Mouse (Mus musculus) embryonic facial prominence, embryonic 14.5 days (tissue): Measurements from ENCODE around the gene Parp3. TPM values are rescaled to one million over a fixed set of nuclear protein-coding genes. Genes with fewer than 3 reads are reported as not detected.

Experiments used
- ATAC-seq: fragments of 200-750 bp; cut with Nextera tagmentation; 2 replicates; pipeline ENCODE4 v1.8.0; 2017; ENCODE audit warnings: low read depth, moderate number of reproducible peaks, moderate TSS enrichment
- DNase-seq: peaks from one replicate; pipeline ENCODE4 v3.0.0-alpha.2; 2015; ENCODE audit warnings: low spot score
- H3K27ac ChIP-seq: fragments of 300-500 bp; sonication (generic); replicated peaks from 2 replicates; pipeline ENCODE4 v1.5.1; 2014; ENCODE audit warnings: low read depth, mild to moderate bottlenecking, low read length, moderate library complexity
- H3K27me3 ChIP-seq: fragments of 300-500 bp; sonication (generic); replicated peaks from 2 replicates; pipeline ENCODE4 v1.6.1; 2014; ENCODE audit warnings: low read length; ENCODE audit not compliant: control insufficient read depth, insufficient read depth
- H3K36me3 ChIP-seq: fragments of 300-500 bp; sonication (generic); 2 replicates; pipeline ENCODE4 v1.6.1; 2014; ENCODE audit warnings: low read length, mixed read lengths; ENCODE audit not compliant: control insufficient read depth, insufficient read depth
- H3K4me1 ChIP-seq: fragments of 300-500 bp; sonication (generic); 2 replicates; pipeline ENCODE4 v1.6.1; 2014; ENCODE audit warnings: antibody characterized with exemption, low read length; ENCODE audit not compliant: control insufficient read depth, insufficient read depth
- H3K4me2 ChIP-seq: fragments of 300-500 bp; sonication (generic); 2 replicates; pipeline ENCODE4 v1.6.1; 2014; ENCODE audit warnings: low read depth, mild to moderate bottlenecking, low read length, moderate library complexity, mixed read lengths
- H3K4me3 ChIP-seq: fragments of 300-500 bp; sonication (generic); 2 replicates; pipeline ENCODE4 v1.5.1; 2014; ENCODE audit warnings: low read depth, mild to moderate bottlenecking, low read length
- H3K9ac ChIP-seq: fragments of 300-500 bp; sonication (generic); 2 replicates; pipeline ENCODE4 v1.6.1; 2014; ENCODE audit warnings: low read depth, mild to moderate bottlenecking, low read length, moderate library complexity, mixed read lengths
- H3K9me3 ChIP-seq: fragments of 300-500 bp; sonication (generic); 2 replicates; pipeline ENCODE4 v1.6.1; 2016; ENCODE audit warnings: low read length; ENCODE audit not compliant: control insufficient read depth
- WGBS: fragments of 180-500 bp; shearing (Covaris S2); extraction: QIAGEN DNeasy Blood & Tissue Kit; methylation state at CpG from one replicate; pipeline ENCODE4 v1.1.7; 2014; 5-methylcytosine and 5-hydroxymethylcytosine counted together
- polyA plus RNA-seq: library from polyadenylated mRNA; unstranded; fragments of >200 nt; fragmentation: Nextera tagmentation; extraction: Ambion mirVana; gene quantifications from 2 replicates; pipeline ENCODE4 v1.2.1, GENCODE M21; 2014

Parp3 gene
- polyA plus RNA-seq, 1 experiment from 2014 or later: 6.2 TPM

DNA sequence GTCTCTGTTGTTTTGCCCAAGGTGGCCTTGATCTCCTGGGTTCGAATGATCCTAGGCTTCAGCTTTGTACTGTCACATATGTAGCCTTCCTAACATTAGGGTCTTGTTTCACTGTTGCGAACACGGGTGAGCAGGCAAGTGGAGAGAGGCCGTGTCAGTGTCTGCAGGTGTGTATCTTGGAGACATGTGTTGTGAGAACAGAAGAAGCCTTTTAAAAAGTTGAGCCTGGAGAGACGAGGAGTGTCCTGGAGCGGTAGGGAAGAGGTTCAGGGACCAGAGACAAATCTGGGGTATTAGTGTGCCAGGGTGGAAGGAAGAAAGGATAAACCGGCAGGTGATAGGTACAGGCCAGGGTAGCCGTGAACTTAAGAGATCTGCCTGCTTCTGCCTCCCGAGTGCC lies 1.4 kb upstream of the Parp3 start:
- Histone ChIP-seq H3K27me3 (no peaks in the 10 kb centered on the region), H3K4me3 (peak overlapping the region; percentile 74), H3K4me2 (peak overlapping the region; percentile 92), H3K9me3 (no peaks in the 10 kb centered on the region), H3K27ac (no peak overlapping the region), H3K9ac (peak overlapping the region; percentile 72), H3K36me3 (peaks cover 30% of the 10 kb centered on the region), H3K4me1 (peaks cover 5% of the 10 kb centered on the region)
- DNase-seq: no peak
- 75% methylated on average over 9 of the region's 9 CpGs for whole genome bisulfite sequencing
- no peak for ATAC-seq

DNA sequence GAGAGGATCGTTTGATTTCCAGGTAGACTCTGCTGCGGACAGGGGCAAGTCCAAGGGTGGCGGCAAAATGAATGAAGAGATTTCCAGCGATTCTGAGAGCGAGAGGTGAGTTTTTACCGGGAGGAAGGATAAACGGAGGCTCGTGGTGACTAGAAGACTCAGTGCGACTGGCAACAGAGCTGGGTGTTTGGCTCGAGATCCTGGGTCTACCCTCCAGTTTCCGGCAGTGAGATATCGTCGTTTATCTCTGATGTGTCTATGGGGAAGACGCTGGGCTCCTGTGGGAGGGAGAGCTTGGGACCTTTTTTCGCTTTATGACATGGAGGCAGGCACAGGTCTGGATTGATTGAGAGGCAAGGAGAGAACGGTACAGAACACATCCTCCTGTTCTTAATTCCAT lies 900 bp upstream of the Parp3 start:
- 3% methylated on average over 16 of the region's 16 CpGs for WGBS

DNA sequence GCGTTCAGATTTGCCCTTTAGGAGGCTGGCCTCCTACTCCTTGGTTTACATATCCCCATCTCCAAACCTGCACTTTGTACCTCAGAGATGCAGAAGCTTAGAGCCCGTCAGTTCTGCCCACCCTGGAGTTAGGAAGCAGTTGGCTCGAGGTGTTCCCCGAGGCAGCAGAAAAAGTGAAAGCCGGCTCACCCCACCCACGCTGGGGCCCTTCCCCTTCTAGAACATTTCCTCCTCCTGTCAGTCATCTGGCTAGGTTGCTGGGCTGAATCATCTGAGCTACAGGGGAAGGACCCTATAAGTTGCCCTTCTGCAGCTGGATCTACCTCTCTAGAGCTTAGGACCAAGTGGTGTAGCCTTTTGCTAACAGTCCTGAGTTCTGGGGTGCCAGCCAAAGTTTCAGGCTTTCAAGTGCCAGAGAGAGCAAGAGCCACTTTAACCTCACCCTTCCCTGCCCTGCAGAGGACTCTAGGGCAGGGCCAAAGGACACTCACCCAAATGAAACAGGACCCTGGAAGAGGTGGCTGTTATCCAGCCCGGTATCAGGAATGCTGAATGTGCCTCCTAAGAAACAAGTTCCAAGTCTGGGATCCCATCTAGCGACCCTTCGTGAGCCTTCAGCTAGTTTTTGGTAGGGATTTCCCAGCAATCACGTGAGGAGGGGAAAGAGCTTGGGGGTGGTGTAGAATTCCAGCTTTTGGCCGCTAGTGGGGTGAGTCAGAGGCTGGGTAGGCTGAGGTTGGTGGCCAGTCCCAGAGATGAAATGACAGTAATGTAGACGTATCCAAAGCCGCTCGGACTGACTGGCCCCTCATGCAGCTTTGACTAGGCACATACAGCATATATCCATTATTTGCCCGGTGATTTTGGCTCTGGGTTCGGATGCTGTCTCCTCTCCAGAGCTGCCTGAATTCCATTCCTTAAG lies 486 bp downstream of the Parp3 start:
- Histone ChIP-seq H3K4me1 (peaks cover 10% of the 10 kb centered on the region), H3K9ac (peak overlapping the region; percentile 39), H3K4me2 (peak overlapping the region; percentile 92), H3K9me3 (no peaks in the 10 kb centered on the region), H3K36me3 (0 out of 2 replicates have a peak, but pooled peaks cover 16% of the 10 kb centered on the region), H3K4me3 (peak overlapping the region; percentile 74), H3K27me3 (no peaks in the 10 kb centered on the region), H3K27ac (peak overlapping the region; percentile 76)
- 21% methylated on average over 16 of the region's 16 CpGs for WGBS
- DNase-seq: peak; percentile 77
- ATAC-seq: peak; percentile 42

More for the DNA sequence above, 900 bp upstream of the Parp3 start:
- Histone ChIP-seq H3K9me3 (no peaks in the 10 kb centered on the region), H3K4me1 (peaks cover 5% of the 10 kb centered on the region), H3K36me3 (peaks cover 26% of the 10 kb centered on the region), H3K27ac (no peak overlapping the region), H3K4me3 (peak overlapping the region; percentile 74), H3K4me2 (peak overlapping the region; percentile 92), H3K27me3 (no peaks in the 10 kb centered on the region), H3K9ac (peak overlapping the region; percentile 72)
- ATAC-seq: no peak
- no peak for DNase-seq

DNA sequence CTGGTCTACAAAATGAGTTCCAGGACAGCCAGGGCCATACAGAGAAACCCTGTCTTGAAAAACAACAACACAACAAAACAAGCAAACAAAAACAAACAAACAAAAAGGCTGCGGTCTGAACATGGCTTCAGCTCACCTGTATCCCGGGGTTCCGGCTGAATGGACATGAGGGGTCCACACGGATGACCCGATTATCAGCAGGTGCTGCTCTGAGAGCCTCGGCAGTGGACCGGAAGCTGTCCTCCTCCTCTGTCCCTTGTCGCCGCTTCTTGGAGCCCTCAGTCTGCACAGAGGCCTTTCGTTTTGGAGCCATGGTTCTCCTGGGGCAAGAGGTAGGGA lies 1.1 kb downstream of the Parp3 start, which contains the start of gene Rrp9:
TSS of gene Rrp9 (plus strand) at position 301 of the 339 bp plus-strand sequence.
- peaks cover 10% of the 10 kb centered on the region for H3K4me1 ChIP-seq
- DNase-seq: no peak

DNA sequence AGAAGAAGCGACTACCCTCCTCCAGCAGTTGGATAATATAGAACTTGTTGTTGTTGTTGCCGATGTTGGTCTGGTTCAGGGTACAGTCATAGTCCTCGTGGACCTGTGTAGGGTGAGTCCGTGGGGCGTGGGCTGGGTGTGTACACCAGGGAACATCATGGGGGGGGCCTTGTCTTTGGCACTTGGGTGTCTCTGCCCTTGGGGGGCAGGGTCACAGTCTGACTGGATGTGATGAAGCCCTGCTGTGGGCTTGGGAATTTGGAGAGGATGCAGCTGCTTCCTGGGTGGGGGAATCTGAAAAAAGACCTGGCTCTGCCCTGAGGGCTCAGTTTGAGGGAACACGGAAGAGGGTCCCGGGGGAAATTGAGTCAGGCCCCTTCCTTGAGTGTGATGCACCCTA lies 1.7 kb downstream of the Parp3 start:
- H3K4me2 ChIP-seq: no peak overlapping the region; the same call in 1 of the 2 replicates
- no peak for ATAC-seq

More for the DNA sequence above, 1.1 kb downstream of the Parp3 start, which contains the start of gene Rrp9:
- no peak for ATAC-seq
- Histone ChIP-seq H3K9me3 (no peaks in the 10 kb centered on the region), H3K27ac (peak within 1 kb of the TSS; percentile 76), H3K27me3 (no peaks in the 10 kb centered on the region), H3K4me3 (peak within 1 kb of the TSS; percentile 74), H3K9ac (peak within 1 kb of the TSS; percentile 39), H3K36me3 (0 out of 2 replicates have a peak, but pooled peaks cover 10% of the 10 kb centered on the region), H3K4me2 (peak within 1 kb of the TSS; percentile 92)
- 86% methylated on average over 10 of the region's 10 CpGs for WGBS

DNA sequence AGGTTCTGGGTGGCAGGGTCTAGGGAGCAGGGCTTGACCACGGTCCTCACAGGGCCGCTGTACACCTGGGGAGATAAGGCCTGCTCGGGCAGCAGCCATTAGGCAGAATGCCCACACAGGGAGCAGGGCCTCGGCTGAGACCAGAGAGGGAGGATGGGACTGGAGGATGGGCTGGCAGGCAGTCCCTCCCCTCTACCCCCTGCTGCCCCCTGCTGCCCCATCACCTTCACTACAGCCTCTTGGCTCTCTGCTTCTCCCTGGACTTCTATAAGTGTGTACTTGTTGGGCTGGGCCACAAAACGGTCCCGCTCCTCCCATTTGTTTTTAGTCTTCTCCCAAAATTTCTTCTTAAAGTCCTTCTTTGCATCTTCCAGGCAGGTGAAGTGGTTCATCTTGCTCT lies 2.3 kb downstream of the Parp3 start:
- H3K4me3 ChIP-seq: no peak overlapping the region
- peak overlapping the region; percentile 34; the same call in 1 of the 2 replicates for H3K9ac ChIP-seq
- H3K9me3 ChIP-seq: no peaks in the 10 kb centered on the region
- DNase-seq (peak; percentile 60), ATAC-seq (0 out of 2 replicates have a peak, but pooled peaks have one; percentile 5)
- no peaks in the 10 kb centered on the region for H3K27me3 ChIP-seq
- no peak overlapping the region for H3K27ac ChIP-seq
- H3K4me1 ChIP-seq: peaks cover 10% of the 10 kb centered on the region
- 2% methylated on average over 6 of the region's 6 CpGs for WGBS
- H3K36me3 ChIP-seq: 0 out of 2 replicates have a peak, but pooled peaks cover 2% of the 10 kb centered on the region
- peak overlapping the region; percentile 26 for H3K4me2 ChIP-seq

More for the DNA sequence above, 1.7 kb downstream of the Parp3 start:
- WGBS: 63% methylated on average over 7 of the region's 7 CpGs
- Histone ChIP-seq H3K27ac (no peak overlapping the region), H3K4me1 (peaks cover 10% of the 10 kb centered on the region), H3K9ac (0 out of 2 replicates have a peak overlapping the region, but pooled peaks have one; percentile 25), H3K36me3 (0 out of 2 replicates have a peak, but pooled peaks cover 8% of the 10 kb centered on the region), H3K27me3 (no peaks in the 10 kb centered on the region), H3K9me3 (no peaks in the 10 kb centered on the region), H3K4me3 (no peak overlapping the region)
- no peak for DNase-seq

DNA sequence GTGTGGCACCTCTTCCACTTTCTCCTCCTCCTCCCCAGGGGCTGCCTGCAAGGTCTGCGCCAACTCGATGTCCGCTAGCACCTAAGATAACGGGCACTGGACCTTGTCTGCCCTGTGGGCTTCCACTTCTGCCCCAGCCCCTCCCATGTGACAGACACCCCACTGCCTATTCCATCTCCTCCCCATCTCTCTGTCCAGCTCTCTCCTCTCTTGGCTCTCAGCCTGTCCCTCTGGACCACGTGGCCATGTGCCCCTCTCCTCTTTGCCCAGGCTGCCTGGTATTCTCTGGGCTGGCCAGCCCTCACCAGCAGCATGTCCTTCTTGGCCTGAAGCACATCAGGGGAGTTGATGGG lies 3.0 kb downstream of the Parp3 start:
- H3K4me1 ChIP-seq: peaks cover 10% of the 10 kb centered on the region
- H3K4me2 ChIP-seq: no peak overlapping the region
- H3K36me3 ChIP-seq: no peaks in the 10 kb centered on the region
- WGBS: 78% methylated on average over 5 of the region's 5 CpGs
- H3K9me3 ChIP-seq: no peaks in the 10 kb centered on the region
- no peak overlapping the region for H3K27ac ChIP-seq
- H3K9ac ChIP-seq: no peak overlapping the region
- DNase-seq: no peak
- H3K27me3 ChIP-seq: no peaks in the 10 kb centered on the region
- ATAC-seq: no peak
- no peak overlapping the region for H3K4me3 ChIP-seq

DNA sequence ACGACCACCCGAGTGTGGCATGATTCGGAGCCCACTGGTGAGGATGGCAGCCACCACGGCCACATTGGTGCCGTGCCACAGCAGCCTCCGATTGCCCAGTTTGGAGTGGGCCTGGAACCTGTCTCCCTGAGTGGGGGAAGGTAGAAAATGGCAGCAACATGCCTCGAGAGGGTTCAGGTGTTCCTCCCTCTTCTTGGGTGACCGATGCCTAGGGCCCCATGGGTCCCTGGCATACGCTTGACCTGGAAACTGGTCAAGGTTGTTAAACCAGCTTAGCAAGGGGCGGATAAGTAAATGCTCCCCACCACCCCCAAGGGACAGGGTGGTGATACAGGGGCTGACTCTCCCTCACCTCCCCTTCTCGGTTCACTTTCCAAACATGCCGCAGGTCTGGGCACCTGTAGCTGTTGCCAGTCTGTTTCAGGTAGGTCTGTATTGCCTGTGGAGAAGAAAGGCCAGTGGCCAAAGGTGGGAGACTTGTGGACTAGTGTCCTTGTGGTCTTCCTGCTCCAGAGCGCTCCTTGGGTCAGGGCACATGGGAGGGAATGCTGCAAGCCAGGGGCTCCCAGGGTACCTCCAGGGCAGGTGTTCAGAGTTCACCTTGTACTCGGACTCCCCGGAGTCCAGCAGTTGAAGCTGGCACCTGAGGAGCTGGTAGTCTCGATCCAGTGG lies 3.5 kb downstream of the Parp3 start:
- H3K27me3 ChIP-seq: no peaks in the 10 kb centered on the region
- DNase-seq (no peak), ATAC-seq (no peak)
- H3K4me1 ChIP-seq: peaks cover 9% of the 10 kb centered on the region
- H3K27ac ChIP-seq: no peak overlapping the region
- no peak overlapping the region for H3K9ac ChIP-seq
- H3K4me2 ChIP-seq: no peak overlapping the region
- H3K4me3 ChIP-seq: no peak overlapping the region
- 88% methylated on average over 15 of the region's 16 CpGs for WGBS
- no peaks in the 10 kb centered on the region for H3K9me3 ChIP-seq
- no peaks in the 10 kb centered on the region for H3K36me3 ChIP-seq
